Mouse (Mus musculus) heart, postnatal 14 days (tissue): ENCODE measurements around the gene Tgfb1i1. TPM values are rescaled to one million over a fixed set of nuclear protein-coding genes. Genes with fewer than 3 reads are reported as not detected.

ENCODE experiments used
- DNase-seq, 2 experiments: peaks; one replicate each; pipeline ENCODE4 v3.0.0; 2021 to 2022
- intact Hi-C: fragments of 180-260 bp; cut with DNase I; formaldehyde crosslinking; loops from one replicate; pipeline ENCODE4 v1.15.1; 2025
- microRNA-seq, 2 experiments: library from miRNA; unstranded; fragments of <30 nt; microRNA quantifications; one replicate each; pipeline ENCODE4 v1.2.0; 2021 to 2022
- total RNA-seq, 2 experiments: library from RNA; stranded (reverse); gene quantifications; 2 replicates each; pipeline ENCODE4 v1.2.3; 2021

The Tgfb1i1 gene
- total RNA-seq, 2 experiments from 2014 or later: 31.9 to 32.2 TPM

- DNase-seq: no peak
- intact Hi-C loops: no loop called here
Observed at GRCm38 (mm10) chr7:128281765-128282164, 35.2 kb downstream of the Tgfb1i1 start.

GRCm38 (mm10) chr7:128282532-128283244 lies 36.1 kb downstream of the Tgfb1i1 start:
- intact Hi-C loops: no loop called here
- DNase-seq: no peak

- no peak for DNase-seq
- intact Hi-C loops: no loop called here
Observed at GRCm38 (mm10) chr7:128284047-128284446, 37.4 kb downstream of the Tgfb1i1 start.

GRCm38 (mm10) chr7:128285060-128285459 lies 38.4 kb downstream of the Tgfb1i1 start:
- intact Hi-C loops: no loop called here
- DNase-seq: no peak

GRCm38 (mm10) chr7:128288923-128289544 lies 42.4 kb downstream of the Tgfb1i1 start:
- intact Hi-C loops: no loop called here
- DNase-seq: no peak

- no peak for DNase-seq
- intact Hi-C loops: no loop called here
Observed at GRCm38 (mm10) chr7:128294785-128295184, 48.2 kb downstream of the Tgfb1i1 start.

GRCm38 (mm10) chr7:128296514-128296913 lies 49.9 kb downstream of the Tgfb1i1 start:
- no peak for DNase-seq
- intact Hi-C loops: no loop called here

- intact Hi-C loops: no loop called here
- no peak for DNase-seq
Observed at GRCm38 (mm10) chr7:128297291-128297616, 50.6 kb downstream of the Tgfb1i1 start.

GRCm38 (mm10) chr7:128297617-128298480 lies 51.2 kb downstream of the Tgfb1i1 start, which contains the start of gene BC017158:
Gene BC017158, minus strand, starts transcription at chr7:128298170.
- intact Hi-C loops: no loop called here
- DNase-seq: peak; percentile 68 to 76

- intact Hi-C loops: no loop called here
- DNase-seq: no peak
Observed at GRCm38 (mm10) chr7:128298481-128299342, 52.1 kb downstream of the Tgfb1i1 start.

- intact Hi-C loops: no loop called here
Observed at GRCm38 (mm10) chr7:128300952-128301351, 54.3 kb downstream of the Tgfb1i1 start.

GRCm38 (mm10) chr7:128302151-128302550 lies 55.5 kb downstream of the Tgfb1i1 start:
- no peak for DNase-seq
- intact Hi-C loops: no loop called here

More at GRCm38 (mm10) chr7:128300952-128301351, 54.3 kb downstream of the Tgfb1i1 start:
- DNase-seq: no peak

- intact Hi-C loops: no loop called here
- no peak for DNase-seq
Observed at GRCm38 (mm10) chr7:128304198-128304597, 57.6 kb downstream of the Tgfb1i1 start.

- DNase-seq: peak; percentile 42 to 71
- intact Hi-C loops: loop anchor here (1.0 to 5.0 kb wide), 2 partner anchors 40 to 402 kb away; no protein-coding TSS in a partner anchor
Observed at GRCm38 (mm10) chr7:128304907-128305306, 58.3 kb downstream of the Tgfb1i1 start.

Small RNA genes lying within 50 kb of the gene (microRNA-seq; reads per million reads assigned to microRNA genes)
- 0 to 1.2 reads per million in 2 experiments for gene Mir3103

Other genes starting within 250 kb of the Tgfb1i1 start
- gene Trim72, start 242.9 kb upstream of the Tgfb1i1 start, total RNA-seq: 100 to 1,000 TPM; 209 to 217 TPM
- 1 to 10 TPM; 4.5 to 5.7 TPM for gene Itgam, start 184.2 kb upstream of the Tgfb1i1 start, total RNA-seq
- not detected for gene Gm49368, start 184.1 kb upstream of the Tgfb1i1 start, total RNA-seq
- under 1 TPM; 0.19 to 0.59 TPM for gene Itgax, start 117.3 kb upstream of the Tgfb1i1 start, total RNA-seq
- under 1 TPM in 1 of 2 experiments, not detected in 1; 0.17 TPM for gene Itgad, start 92.4 kb upstream of the Tgfb1i1 start, total RNA-seq
- 1,000 to 10,000 TPM; 1,548 to 1,671 TPM for gene Cox6a2, start 40.4 kb upstream of the Tgfb1i1 start, total RNA-seq
- gene Armc5, start 9.5 kb upstream of the Tgfb1i1 start, total RNA-seq: 1 to 10 TPM; 7.8 to 9.0 TPM
- gene 9130023H24Rik, start 8.8 kb upstream of the Tgfb1i1 start, total RNA-seq: 1 to 10 TPM; 3.1 to 3.4 TPM
- not detected for gene Slc5a2, start 18.8 kb downstream of the Tgfb1i1 start, total RNA-seq
- 1 to 10 TPM; 7.0 to 8.0 TPM for gene BC017158, start 51.4 kb downstream of the Tgfb1i1 start, total RNA-seq
- gene Rgs10, start 171.9 kb downstream of the Tgfb1i1 start, total RNA-seq: 10 to 100 TPM; 10.1 to 14.9 TPM
- gene Tial1, start 214.9 kb downstream of the Tgfb1i1 start, total RNA-seq: 10 to 100 TPM; 46.4 to 53.8 TPM